Mouse (Mus musculus) gastrocnemius, adult 8-10 months (tissue): Measurements from ENCODE around the gene Mas1. TPM values are rescaled to one million over a fixed set of nuclear protein-coding genes. Genes with fewer than 3 reads are reported as not detected.

Experiments used
- microRNA-seq: library from miRNA; unstranded; fragments of <30 nt; microRNA quantifications from one replicate; pipeline ENCODE4 v1.2.0, GENCODE M21; 2022
- total RNA-seq, 4 experiments: library from RNA; stranded (reverse); gene quantifications; 2 replicates each; pipeline ENCODE4 v1.2.4; 2022

The Mas1 gene
- total RNA-seq, 4 experiments from 2014 or later: 0.22 to 0.35 (median 0.28) TPM

Small RNA genes lying within 50 kb of the gene (microRNA-seq; reads per million reads assigned to microRNA genes)
- gene Gm24085: not detected

Other genes starting within 250 kb of the Mas1 start
- under 1 TPM in 1 of 4 experiments, not detected in 3; 0.16 TPM for gene Slc22a1, start 192.3 kb downstream of the Mas1 start, total RNA-seq
- 10 to 100 TPM; 41.4 to 54.3 (median 46.9) TPM for gene Igf2r, start 98.5 kb downstream of the Mas1 start, total RNA-seq
- 1 to 10 TPM; 3.9 to 5.2 (median 4.9) TPM for gene Mrgprh, start 7.9 kb upstream of the Mas1 start, total RNA-seq
- under 1 TPM in 1 of 4 experiments, not detected in 3; 0.92 TPM for gene Pnldc1, start 42.1 kb upstream of the Mas1 start, total RNA-seq
- gene Tcp1, start 47.6 kb upstream of the Mas1 start, total RNA-seq: 100 to 1,000 TPM; 172 to 195 (median 176) TPM
- gene Mrpl18, start 48.2 kb upstream of the Mas1 start, total RNA-seq: 100 to 1,000 TPM; 109 to 116 (median 111) TPM
- not detected for gene Acat3, start 72.5 kb upstream of the Mas1 start, total RNA-seq
- 1 to 10 TPM; 3.9 to 4.8 (median 4.3) TPM for gene Acat2, start 92.6 kb upstream of the Mas1 start, total RNA-seq
- 10 to 100 TPM; 22.5 to 28.0 (median 26.2) TPM for gene Wtap, start 126.0 kb upstream of the Mas1 start, total RNA-seq
- 100 to 1,000 TPM; 386 to 415 (median 402) TPM for gene Sod2, start 138.7 kb upstream of the Mas1 start, total RNA-seq
- not detected for gene Gpr31b, start 184.2 kb upstream of the Mas1 start, total RNA-seq
- under 1 TPM in 3 of 4 experiments, not detected in 1; 0.16 to 0.43 (median 0.27) TPM for gene Tcp10b, start 193.0 kb upstream of the Mas1 start, total RNA-seq